Mouse (Mus musculus) brain, embryonic 18.5 days (tissue): Measurements from ENCODE around the gene Gna15.
A peak's percentile ranks its signal among the peaks of the same experiment; 100 is the strongest.

Experiments
- DNase-seq: peaks from one replicate; pipeline ENCODE4 v3.0.0-alpha.2; 2012; ENCODE audit warnings: low read depth, low spot score

Gna15 gene

GRCm38 (mm10) chr10:81495616-81496263, 28.3 kb downstream of the Gna15 start:
- no peak for DNase-seq

DNA sequence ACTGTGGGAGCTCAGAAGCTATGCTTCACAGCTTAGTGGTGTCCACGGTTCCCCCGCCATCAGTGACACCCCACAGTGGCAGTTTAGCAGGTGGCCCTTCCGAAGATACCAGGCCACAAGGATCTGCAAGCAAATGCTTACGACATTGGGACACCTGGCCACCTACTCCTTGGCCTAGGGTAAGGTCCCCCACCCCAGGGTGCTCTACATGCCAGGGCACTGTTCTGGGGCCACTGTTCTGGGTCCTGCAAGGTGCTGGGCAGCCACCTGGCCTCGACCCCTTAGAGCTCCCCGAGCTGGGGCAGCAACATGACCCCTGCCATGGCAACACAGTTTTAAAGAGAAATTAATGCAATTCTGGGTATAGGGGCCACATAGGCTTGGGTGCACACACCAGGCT, 28.9 kb downstream of the Gna15 start:
- no peak for DNase-seq

- no peak for DNase-seq
These were observed 29.6 kb downstream of the Gna15 start for GRCm38 (mm10) chr10:81494260-81495041.

DNA sequence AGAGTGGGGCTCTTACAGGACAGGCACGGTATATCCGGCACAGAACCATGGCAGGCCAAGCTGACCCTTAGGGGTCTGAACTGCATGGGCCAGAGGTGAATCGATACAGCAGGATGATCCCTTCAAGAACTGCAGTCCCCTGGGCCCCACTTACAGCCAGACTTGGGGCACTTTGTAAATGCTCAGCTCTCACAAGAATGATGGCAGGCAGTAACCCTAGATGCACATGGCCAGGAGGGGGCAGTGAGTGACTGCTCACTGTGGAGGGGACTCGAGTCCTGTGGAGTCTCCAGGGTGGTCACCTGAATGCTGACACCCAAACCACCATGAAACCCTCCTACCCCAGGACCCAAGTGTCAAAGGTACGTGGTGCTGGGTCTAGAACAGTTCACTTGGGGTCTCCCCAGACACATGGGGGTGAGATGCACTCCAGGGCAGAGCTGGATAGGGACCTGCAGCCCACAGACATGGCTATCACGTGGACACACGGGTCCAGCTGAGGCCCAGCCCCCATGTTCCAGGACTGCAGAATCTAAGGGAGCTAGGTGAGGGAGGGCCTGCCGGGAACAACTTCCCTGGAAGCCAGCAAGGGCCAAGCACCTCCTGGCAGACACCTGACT, 30.3 kb downstream of the Gna15 start:
- no peak for DNase-seq

DNA sequence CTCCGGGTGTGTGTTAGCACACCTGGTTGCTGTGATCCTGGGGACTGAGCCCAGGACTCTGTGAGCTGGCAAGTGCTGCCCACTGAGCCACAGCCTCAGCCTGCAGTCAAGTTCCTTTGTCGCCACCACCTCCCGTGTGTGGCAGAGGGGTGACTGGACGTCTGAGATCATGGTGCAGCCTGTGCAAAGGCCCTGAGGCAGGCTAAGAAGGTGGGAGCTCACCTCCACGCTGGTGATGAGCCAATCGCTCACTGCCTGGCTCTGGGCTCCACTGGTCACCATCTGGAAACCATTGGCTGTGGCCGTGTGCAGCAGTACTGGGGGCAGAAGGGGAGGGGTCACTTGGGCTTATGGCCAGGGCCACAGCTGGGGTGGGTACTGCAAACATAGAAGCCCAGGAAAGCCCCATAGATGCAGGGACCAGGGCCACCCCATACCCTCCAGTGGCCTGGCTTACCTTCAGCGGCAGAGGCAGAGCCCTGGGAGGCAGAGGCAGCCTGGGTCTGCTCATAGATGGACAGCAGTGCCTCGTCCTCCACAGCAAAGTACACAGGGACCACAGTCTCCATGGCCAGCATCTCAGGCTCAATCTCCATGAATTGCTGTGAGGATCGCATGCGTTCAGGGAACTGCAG, 31.3 kb downstream of the Gna15 start:
- DNase-seq = no peak

DNA sequence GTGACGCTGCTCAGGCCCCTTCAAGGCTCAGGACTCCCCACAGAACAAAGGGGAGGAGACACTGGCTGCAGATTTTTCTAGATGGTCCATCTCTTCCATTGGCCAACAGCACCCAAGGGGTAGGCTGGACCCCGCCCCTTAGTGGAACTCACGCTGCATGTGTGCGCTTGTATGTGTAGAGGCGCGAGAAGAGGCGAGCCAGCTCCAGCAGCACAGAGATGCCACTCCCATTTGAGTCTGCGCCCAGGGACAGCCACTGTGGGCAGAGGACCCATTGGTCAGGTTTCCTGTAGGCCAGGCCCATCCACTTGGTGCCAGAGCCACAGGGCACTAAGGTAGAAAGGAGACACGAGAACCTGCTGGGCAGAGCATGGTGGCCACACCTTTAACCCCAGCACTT, 33.0 kb downstream of the Gna15 start:
- no peak for DNase-seq

DNA sequence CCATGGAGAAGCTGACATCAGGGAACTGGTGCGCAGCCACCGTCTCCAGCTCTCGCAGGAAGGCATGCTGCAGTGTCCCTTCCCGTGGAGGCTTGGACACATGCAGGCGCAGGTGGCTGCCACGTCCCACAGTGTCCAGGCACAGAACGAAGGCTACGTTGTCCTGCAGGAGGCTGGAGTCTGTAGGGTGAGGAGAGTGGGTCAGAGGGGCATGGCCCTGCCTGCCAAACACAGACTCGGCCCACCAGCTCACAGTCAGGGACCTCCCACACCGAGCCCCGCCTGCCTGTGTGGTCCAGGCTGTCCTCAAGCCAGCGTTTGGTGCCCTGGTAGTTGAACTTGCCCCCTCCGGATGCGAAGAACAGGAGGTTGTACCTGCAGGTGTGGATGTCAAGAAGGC, 34.1 kb downstream of the Gna15 start:
- DNase-seq = no peak

DNA sequence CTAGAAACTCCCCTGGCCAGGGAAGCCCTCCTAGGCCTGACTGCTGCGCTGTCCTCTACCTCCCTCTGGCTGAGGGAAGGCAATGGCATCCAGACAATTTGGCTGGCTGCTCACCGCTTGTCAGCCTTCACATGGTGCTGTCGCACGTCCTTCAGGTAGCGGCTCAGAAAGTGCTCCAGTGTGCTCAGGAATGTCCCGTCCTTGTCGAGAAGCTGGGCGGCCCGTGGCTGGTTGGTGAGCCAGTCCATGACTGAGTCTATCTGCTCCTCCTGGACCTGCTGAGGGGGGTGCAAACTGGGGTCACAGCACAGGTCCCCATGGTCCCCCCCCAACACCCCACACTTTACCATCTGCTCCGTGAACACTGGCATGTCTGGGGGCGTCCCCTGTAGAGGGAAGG, 35.9 kb downstream of the Gna15 start:
- no peak for DNase-seq

GRCm38 (mm10) chr10:81486496-81486895, 37.5 kb downstream of the Gna15 start:
- no peak for DNase-seq

- no peak for DNase-seq
These were observed 38.5 kb downstream of the Gna15 start for GRCm38 (mm10) chr10:81485479-81486018.

- DNase-seq = no peak
These were observed 39.0 kb downstream of the Gna15 start for GRCm38 (mm10) chr10:81485060-81485449.

- no peak for DNase-seq
These were observed 39.5 kb downstream of the Gna15 start for GRCm38 (mm10) chr10:81484441-81485059.

GRCm38 (mm10) chr10:81483983-81484382, 40.0 kb downstream of the Gna15 start:
- DNase-seq = no peak

- DNase-seq = no peak
These were observed 41.5 kb downstream of the Gna15 start, which contains the start of gene Celf5 for GRCm38 (mm10) chr10:81482533-81482889. TSS of gene Celf5 (minus strand) at chr10:81482709.

DNA sequence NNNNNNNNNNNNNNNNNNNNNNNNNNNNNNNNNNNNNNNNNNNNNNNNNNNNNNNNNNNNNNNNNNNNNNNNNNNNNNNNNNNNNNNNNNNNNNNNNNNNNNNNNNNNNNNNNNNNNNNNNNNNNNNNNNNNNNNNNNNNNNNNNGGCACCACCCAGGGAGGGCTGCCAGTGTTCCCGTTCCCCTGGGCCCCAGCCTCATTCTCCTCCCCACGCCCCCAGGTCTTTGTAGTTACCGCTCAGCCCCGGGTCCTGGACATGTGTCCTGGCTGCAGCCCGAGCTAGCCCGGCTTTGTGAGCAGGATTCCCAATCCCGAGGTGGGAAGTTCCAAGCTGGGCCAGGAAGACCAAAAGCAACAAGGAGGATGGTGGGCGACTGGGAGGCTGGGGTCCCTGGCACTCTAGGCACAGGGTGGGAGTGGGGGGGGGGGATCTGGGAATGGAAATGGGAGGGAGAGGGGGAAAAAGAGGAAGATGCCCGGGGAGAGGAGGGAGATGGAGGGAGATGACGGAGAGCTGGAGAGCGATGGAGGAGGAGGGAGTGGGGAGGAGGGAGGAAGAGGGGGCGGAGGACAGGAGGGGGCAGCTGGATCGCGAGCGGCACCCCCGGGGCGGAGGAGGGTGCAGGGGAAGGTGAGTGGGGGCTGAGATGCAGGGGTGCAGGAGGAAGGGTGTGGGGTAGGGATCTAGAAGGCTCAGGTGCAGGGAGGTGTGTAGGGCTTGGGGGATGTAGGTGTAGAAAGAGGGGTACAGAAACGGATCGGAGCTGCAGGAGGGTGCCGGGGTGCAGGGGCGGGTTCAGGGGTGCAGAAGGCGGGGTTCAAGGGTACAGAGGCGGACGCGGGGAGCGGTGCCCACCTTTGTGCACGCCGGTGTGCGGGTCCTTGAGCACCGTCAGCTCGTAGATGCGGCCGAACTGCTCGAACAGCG, 42.2 kb downstream of the Gna15 start:
- DNase-seq = no peak

DNA sequence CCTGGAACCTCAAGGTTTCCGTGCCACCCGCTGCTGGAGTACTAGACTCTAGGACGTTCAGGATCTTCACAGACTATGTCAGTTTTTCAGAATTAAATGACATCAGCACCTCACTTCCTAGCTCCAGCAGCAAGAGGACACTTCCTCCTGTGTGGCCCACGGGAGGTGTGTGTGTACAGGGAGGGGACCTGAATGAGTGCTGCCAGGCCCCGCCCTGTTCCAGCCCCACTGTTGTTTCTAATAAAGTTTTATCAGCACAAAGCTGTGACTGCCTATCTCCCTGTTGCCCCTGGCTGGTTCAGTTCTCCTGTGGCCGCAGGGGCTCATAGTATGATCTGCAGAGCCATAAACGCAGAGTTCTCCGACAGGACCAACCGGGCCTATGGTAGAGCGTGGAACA, 49.6 kb downstream of the Gna15 start:
- DNase-seq = no peak

DNA sequence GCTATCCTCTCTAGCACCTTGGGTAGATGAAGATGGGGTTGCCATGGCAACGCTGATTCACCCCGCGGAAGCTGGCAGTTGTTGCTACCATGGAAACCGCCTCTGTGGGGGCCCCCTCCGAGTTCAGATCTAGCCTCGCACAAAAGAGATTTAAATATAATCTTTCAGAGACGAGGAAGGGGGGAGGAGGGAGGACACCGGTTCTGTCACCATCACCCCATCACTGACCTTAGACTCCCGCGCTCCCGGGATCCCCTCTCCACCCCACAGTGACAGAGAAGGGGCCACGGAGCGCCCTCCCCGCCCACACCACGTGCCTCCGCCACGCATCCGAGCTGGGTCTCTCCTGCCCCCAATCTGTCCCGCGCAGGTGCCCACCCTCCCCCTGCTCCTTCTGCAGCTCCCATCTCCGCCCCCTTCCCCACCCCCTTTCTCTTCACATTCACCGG, 51.0 kb downstream of the Gna15 start:
- peak; percentile 89 for DNase-seq

DNA sequence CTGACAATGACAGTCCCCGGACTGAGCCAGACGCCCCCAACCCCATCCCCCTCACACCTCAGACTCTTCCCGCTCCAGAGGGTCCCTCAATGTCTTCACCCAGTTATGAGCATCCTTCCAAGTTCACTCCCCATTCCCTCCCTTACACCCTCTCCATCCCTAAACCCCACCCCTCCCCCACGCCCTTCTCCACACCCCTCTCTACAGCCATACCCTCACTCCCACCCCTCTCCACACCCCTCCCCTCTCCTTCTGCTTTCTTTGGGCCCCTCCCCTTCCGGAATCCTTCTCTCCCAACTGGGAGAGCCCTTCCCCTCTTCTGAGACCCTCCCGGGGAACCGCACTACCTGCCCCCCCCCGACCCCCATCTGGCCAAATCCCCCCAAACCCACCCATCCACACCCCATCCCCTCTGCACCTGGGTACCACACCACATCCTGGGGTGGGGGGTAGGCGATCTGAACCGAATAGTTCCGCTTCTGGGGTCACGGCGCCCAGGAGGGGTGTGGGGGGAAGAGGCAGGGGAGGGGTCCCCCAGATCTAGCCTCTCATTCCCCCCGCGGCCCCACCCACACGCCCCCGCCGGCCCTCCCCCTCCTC, 51.5 kb downstream of the Gna15 start:
- no peak for DNase-seq

- no peak for DNase-seq
These were observed 53.6 kb downstream of the Gna15 start for GRCm38 (mm10) chr10:81470454-81470853.

GRCm38 (mm10) chr10:81469253-81469652, 54.8 kb downstream of the Gna15 start:
- no peak for DNase-seq
